Mouse (Mus musculus) liver, embryonic 13.5 days (tissue): ENCODE measurements around the gene Ank3. TPM values are rescaled to one million over a fixed set of nuclear protein-coding genes. Genes with fewer than 3 reads are reported as not detected.

Source experiments
- ATAC-seq: fragments of 200-750 bp; cut with Nextera tagmentation; 2 replicates; pipeline ENCODE4 v1.8.0; 2017; ENCODE audit warnings: low read depth, mild to moderate bottlenecking, moderate number of reproducible peaks, moderate library complexity
- DNase-seq: peaks from one replicate; pipeline ENCODE4 v3.0.0; 2022
- H3K27ac ChIP-seq: fragments of 300-500 bp; sonication (generic); 2 replicates; pipeline ENCODE4 v1.5.1; 2015; ENCODE audit warnings: moderate library complexity, mild to moderate bottlenecking, inconsistent platforms
- H3K27me3 ChIP-seq: fragments of 300-500 bp; sonication (generic); 2 replicates; pipeline ENCODE4 v1.6.1; 2015; ENCODE audit warnings: mild to moderate bottlenecking, inconsistent platforms
- H3K36me3 ChIP-seq: fragments of 300-500 bp; sonication (generic); 2 replicates; pipeline ENCODE4 v1.6.1; 2015; ENCODE audit warnings: mild to moderate bottlenecking, inconsistent platforms
- H3K4me1 ChIP-seq: fragments of 300-500 bp; sonication (generic); replicated peaks from 2 replicates; pipeline ENCODE4 v1.6.1; 2015; ENCODE audit warnings: inconsistent platforms
- H3K4me2 ChIP-seq: fragments of 300-500 bp; sonication (generic); 2 replicates; pipeline ENCODE4 v1.6.1; 2015; ENCODE audit warnings: inconsistent platforms, mild to moderate bottlenecking, moderate library complexity
- H3K4me3 ChIP-seq: fragments of 300-500 bp; sonication (generic); replicated peaks from 2 replicates; pipeline ENCODE4 v1.5.1; 2015; ENCODE audit warnings: mild to moderate bottlenecking, inconsistent platforms
- H3K9ac ChIP-seq: fragments of 300-500 bp; sonication (generic); 2 replicates; pipeline ENCODE4 v1.6.1; 2015; ENCODE audit warnings: mild to moderate bottlenecking, inconsistent platforms
- H3K9me3 ChIP-seq: fragments of 300-500 bp; sonication (generic); replicated peaks from 2 replicates; pipeline ENCODE4 v1.6.1; 2016; ENCODE audit warnings: inconsistent platforms
- WGBS: fragments of 180-500 bp; shearing (Covaris S2); methylation state at CpG from one replicate; pipeline ENCODE4 v1.1.7; 2015; ENCODE audit not compliant: insufficient replicate concordance; 5-methylcytosine and 5-hydroxymethylcytosine counted together
- polyA plus RNA-seq: library from polyadenylated mRNA; unstranded; fragments of >200 nt; fragmentation: Nextera tagmentation; extraction: Ambion mirVana; gene quantifications from 2 replicates; pipeline ENCODE4 v1.2.1, GENCODE M21; 2015

Ank3 gene
- polyA plus RNA-seq, 1 experiment from 2014 or later, result 5.6 TPM

- no peaks in the 10 kb centered on the region for H3K9me3 ChIP-seq
- no peak overlapping the region for H3K9ac ChIP-seq
- H3K36me3 ChIP-seq, result no peaks in the 10 kb centered on the region
- no peak for ATAC-seq
- H3K27ac ChIP-seq, result no peak overlapping the region
- no peak overlapping the region for H3K4me3 ChIP-seq
- DNase-seq, result no peak
- WGBS, result 30% methylated on average over 5 of the region's 5 CpGs
- H3K4me1 ChIP-seq, result 0 out of 2 replicates have a peak, but pooled peaks cover 7% of the 10 kb centered on the region
- H3K4me2 ChIP-seq, result no peak overlapping the region
- no peaks in the 10 kb centered on the region for H3K27me3 ChIP-seq
Observed at GRCm38 (mm10) chr10:69653121-69653677, 254.6 kb downstream of the Ank3 start.

DNA sequence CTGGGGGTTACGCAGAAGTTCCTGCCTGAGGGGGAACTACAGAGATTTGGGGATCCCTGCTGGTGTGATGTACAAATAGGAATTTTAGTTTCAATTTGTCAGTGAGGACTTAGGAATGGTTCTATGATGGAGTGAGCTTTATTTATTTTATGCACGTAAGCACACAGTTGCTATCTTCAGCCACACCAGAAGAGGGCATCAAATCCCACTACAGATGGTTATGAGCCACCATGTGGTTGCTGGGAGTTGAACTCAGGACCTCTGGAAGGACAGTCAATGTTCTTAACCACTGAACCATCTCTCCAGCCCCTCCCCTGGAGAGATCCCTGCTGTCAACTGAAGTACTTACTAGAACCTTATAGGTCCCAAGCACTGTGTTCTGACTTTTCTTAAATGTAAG is 255.6 kb downstream of the Ank3 start:
- Histone ChIP-seq H3K4me1 (0 out of 2 replicates have a peak, but pooled peaks cover 7% of the 10 kb centered on the region), H3K9me3 (no peaks in the 10 kb centered on the region), H3K4me2 (no peak overlapping the region), H3K4me3 (no peak overlapping the region), H3K9ac (no peak overlapping the region), H3K27me3 (no peaks in the 10 kb centered on the region), H3K27ac (no peak overlapping the region), H3K36me3 (no peaks in the 10 kb centered on the region)
- 80% methylated on average over 2 of the region's 2 CpGs for WGBS
- ATAC-seq (no peak), DNase-seq (no peak)

GRCm38 (mm10) chr10:69654866-69655633 is 256.5 kb downstream of the Ank3 start:
- Histone ChIP-seq H3K4me3 (no peak overlapping the region), H3K36me3 (no peaks in the 10 kb centered on the region), H3K4me1 (0 out of 2 replicates have a peak, but pooled peaks cover 5% of the 10 kb centered on the region), H3K27ac (no peak overlapping the region), H3K27me3 (no peaks in the 10 kb centered on the region), H3K9ac (no peak overlapping the region), H3K9me3 (no peaks in the 10 kb centered on the region), H3K4me2 (no peak overlapping the region)
- WGBS, result 18% methylated on average over 13 of the region's 13 CpGs
- ATAC-seq (no peak), DNase-seq (peak; percentile 10)

GRCm38 (mm10) chr10:69656321-69656720 is 257.7 kb downstream of the Ank3 start:
- Histone ChIP-seq H3K4me1 (0 out of 2 replicates have a peak, but pooled peaks cover 5% of the 10 kb centered on the region), H3K9ac (no peak overlapping the region), H3K4me2 (no peak overlapping the region), H3K9me3 (no peaks in the 10 kb centered on the region), H3K4me3 (no peak overlapping the region), H3K27me3 (no peaks in the 10 kb centered on the region), H3K36me3 (no peaks in the 10 kb centered on the region), H3K27ac (no peak overlapping the region)
- no peak for DNase-seq
- ATAC-seq, result no peak
- 21% methylated on average over 3 of the region's 3 CpGs for WGBS

- H3K9ac ChIP-seq, result no peak overlapping the region
- ATAC-seq, result no peak
- H3K36me3 ChIP-seq, result no peaks in the 10 kb centered on the region
- no peaks in the 10 kb centered on the region for H3K9me3 ChIP-seq
- no peaks in the 10 kb centered on the region for H3K27me3 ChIP-seq
- DNase-seq, result no peak
- H3K27ac ChIP-seq, result no peak overlapping the region
- no peak overlapping the region for H3K4me2 ChIP-seq
- no peak overlapping the region for H3K4me3 ChIP-seq
- WGBS, result 78% methylated on average over 4 of the region's 4 CpGs
- H3K4me1 ChIP-seq, result 0 out of 2 replicates have a peak, but pooled peaks cover 2% of the 10 kb centered on the region
Observed at GRCm38 (mm10) chr10:69659818-69660217, 261.2 kb downstream of the Ank3 start.

DNA sequence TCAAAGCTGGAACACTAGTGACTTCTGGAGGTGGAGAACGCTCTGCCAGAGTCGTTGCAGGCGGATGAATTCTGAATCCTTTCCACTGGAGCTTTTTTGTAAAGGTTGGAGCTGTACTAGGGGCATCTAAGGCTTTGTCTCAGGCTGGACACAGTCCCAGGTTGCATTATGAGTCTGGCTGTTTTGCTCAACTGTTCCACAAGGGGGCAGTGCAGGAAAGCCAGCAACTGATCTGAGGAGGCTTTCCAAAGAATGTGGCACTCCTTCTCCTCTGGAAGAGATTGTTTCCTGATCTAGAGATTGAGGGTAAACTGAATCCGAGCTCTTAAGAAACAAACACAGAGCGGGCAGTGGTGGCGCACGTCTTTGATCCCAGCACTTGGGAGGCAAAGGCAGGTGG is 263.8 kb downstream of the Ank3 start:
- H3K9ac ChIP-seq, result no peak overlapping the region
- DNase-seq, result peak; percentile 12
- H3K27ac ChIP-seq, result no peak overlapping the region
- H3K4me2 ChIP-seq, result no peak overlapping the region
- H3K36me3 ChIP-seq, result no peaks in the 10 kb centered on the region
- H3K4me3 ChIP-seq, result no peak overlapping the region
- WGBS, result 6% methylated on average over 7 of the region's 7 CpGs
- no peaks in the 10 kb centered on the region for H3K27me3 ChIP-seq
- H3K4me1 ChIP-seq, result 0 out of 2 replicates have a peak, but pooled peaks cover 2% of the 10 kb centered on the region
- no peak for ATAC-seq
- H3K9me3 ChIP-seq, result no peaks in the 10 kb centered on the region

DNA sequence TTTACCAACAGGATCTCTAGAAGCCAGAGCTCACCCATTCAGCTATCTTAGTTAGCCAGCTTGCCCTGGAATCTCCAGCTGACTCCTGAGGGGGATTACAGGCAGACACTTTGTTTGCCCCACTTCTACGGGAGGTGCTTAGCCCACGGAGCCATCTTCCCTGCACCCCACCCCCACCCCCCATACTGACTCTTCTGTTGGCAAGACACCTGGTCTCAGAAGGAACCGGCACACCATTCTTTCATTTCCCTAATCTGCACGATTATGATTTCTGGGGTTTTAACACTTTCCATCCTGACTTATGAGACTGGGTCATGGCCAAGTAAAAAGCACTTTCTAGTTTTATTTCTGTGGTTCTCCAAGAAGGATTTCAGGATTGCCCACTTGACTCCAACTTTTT is 268.9 kb downstream of the Ank3 start:
- 73% methylated on average over 4 of the region's 4 CpGs for WGBS
- ATAC-seq (no peak), DNase-seq (no peak)
- no peak overlapping the region for H3K4me3 ChIP-seq
- no peaks in the 10 kb centered on the region for H3K36me3 ChIP-seq
- no peak overlapping the region for H3K27ac ChIP-seq
- H3K27me3 ChIP-seq, result no peaks in the 10 kb centered on the region
- H3K4me1 ChIP-seq, result no peaks in the 10 kb centered on the region
- H3K4me2 ChIP-seq, result no peak overlapping the region
- H3K9me3 ChIP-seq, result no peaks in the 10 kb centered on the region
- no peak overlapping the region for H3K9ac ChIP-seq

- Histone ChIP-seq H3K9me3 (no peaks in the 10 kb centered on the region), H3K36me3 (no peaks in the 10 kb centered on the region), H3K27me3 (no peaks in the 10 kb centered on the region), H3K9ac (no peak overlapping the region), H3K27ac (no peak overlapping the region), H3K4me3 (no peak overlapping the region), H3K4me1 (no peaks in the 10 kb centered on the region), H3K4me2 (no peak overlapping the region)
- ATAC-seq, result no peak
- no peak for DNase-seq
- 14% methylated on average over 1 of the region's 1 CpGs for WGBS
Observed at GRCm38 (mm10) chr10:69670496-69670895, 271.9 kb downstream of the Ank3 start.

DNA sequence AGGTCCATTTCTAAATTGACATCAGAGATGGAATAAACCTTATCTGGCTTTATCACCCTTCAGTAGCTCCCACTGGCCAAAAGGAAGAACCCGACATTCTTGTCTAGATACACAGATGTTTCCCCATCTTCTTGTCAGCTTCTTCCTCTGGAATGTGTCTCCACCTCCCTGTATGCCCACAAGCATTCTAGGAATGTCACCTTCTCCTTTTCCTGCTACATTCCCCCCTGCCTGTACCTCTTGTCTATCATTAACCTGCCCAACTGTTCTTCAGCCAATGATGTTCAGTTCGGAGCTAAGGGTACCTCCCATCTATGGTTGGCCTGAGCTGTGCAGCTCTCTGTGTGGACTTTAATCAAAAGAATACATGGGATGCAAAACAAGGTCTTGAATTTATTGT is 272.4 kb downstream of the Ank3 start:
- Histone ChIP-seq H3K27ac (no peak overlapping the region), H3K36me3 (no peaks in the 10 kb centered on the region), H3K9me3 (no peaks in the 10 kb centered on the region), H3K27me3 (no peaks in the 10 kb centered on the region), H3K4me2 (no peak overlapping the region), H3K4me3 (no peak overlapping the region), H3K9ac (no peak overlapping the region), H3K4me1 (no peaks in the 10 kb centered on the region)
- no peak for ATAC-seq
- 30% methylated on average over 2 of the region's 2 CpGs for WGBS
- DNase-seq, result no peak

GRCm38 (mm10) chr10:69671505-69671904 is 272.9 kb downstream of the Ank3 start:
- Histone ChIP-seq H3K9ac (no peak overlapping the region), H3K4me3 (no peak overlapping the region), H3K4me2 (no peak overlapping the region), H3K27ac (no peak overlapping the region), H3K9me3 (no peaks in the 10 kb centered on the region), H3K4me1 (no peaks in the 10 kb centered on the region), H3K36me3 (no peaks in the 10 kb centered on the region), H3K27me3 (no peaks in the 10 kb centered on the region)
- no peak for ATAC-seq
- DNase-seq, result no peak
- 49% methylated on average over 3 of the region's 3 CpGs for WGBS

DNA sequence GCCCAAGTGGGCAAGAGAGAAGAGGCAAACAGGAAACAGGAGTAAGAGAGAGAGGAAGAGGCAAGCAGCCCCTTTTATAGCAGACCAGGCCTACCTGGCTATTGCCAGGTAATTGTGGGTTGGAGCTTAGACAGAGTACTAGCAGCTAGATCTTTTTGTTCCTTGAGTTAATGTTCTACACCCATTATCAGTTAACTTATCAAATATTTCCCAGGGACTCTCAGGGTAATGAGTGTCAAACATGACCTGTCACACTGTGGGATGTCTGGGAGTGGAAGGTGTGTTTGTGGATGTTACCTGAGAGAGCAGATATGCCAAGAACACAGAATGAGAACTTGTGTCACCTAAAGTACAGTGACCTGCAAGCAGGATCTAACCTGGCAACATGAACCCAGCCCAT is 274.0 kb downstream of the Ank3 start:
- H3K36me3 ChIP-seq, result no peaks in the 10 kb centered on the region
- H3K4me1 ChIP-seq, result no peaks in the 10 kb centered on the region
- no peaks in the 10 kb centered on the region for H3K9me3 ChIP-seq
- no peaks in the 10 kb centered on the region for H3K27me3 ChIP-seq
- H3K4me3 ChIP-seq, result no peak overlapping the region
- DNase-seq (no peak), ATAC-seq (no peak)
- H3K9ac ChIP-seq, result no peak overlapping the region
- H3K4me2 ChIP-seq, result no peak overlapping the region
- no peak overlapping the region for H3K27ac ChIP-seq

DNA sequence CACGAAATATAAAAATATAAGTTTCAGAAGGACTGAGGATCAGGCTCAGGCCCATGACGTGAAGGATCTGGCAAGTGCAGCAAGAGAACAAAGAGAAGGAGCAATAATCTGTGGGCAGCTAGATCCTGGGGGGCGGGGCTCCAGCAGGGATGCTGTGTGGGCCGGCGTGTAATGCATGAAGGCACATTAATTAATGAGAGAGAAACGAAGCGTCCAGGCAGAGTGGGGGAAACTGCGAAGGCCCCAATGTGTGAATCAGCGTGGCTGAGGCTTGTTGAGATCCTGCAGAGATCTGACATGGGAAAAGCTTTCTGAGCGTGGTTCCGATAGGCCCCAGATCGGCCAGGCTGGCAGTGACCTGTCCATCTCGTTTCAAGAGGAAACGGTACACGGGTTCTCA is 279.7 kb downstream of the Ank3 start:
- no peaks in the 10 kb centered on the region for H3K4me1 ChIP-seq
- no peak overlapping the region for H3K9ac ChIP-seq
- DNase-seq, result no peak
- no peak overlapping the region for H3K4me3 ChIP-seq
- no peak for ATAC-seq
- no peaks in the 10 kb centered on the region for H3K27me3 ChIP-seq
- H3K36me3 ChIP-seq, result no peaks in the 10 kb centered on the region
- H3K4me2 ChIP-seq, result no peak overlapping the region
- H3K9me3 ChIP-seq, result no peaks in the 10 kb centered on the region
- WGBS, result 76% methylated on average over 15 of the region's 15 CpGs
- H3K27ac ChIP-seq, result no peak overlapping the region
